Mouse (Mus musculus) lung, postnatal 10 days (tissue): Measurements from ENCODE around the gene Urb2.

Source experiments
- DNase-seq: peaks from one replicate; pipeline ENCODE4 v3.0.0; 2021

Gene Urb2

GRCm38 (mm10) chr8:124080467-124081326 lies 59.4 kb downstream of the Urb2 start:
- DNase-seq, result no peak

DNA sequence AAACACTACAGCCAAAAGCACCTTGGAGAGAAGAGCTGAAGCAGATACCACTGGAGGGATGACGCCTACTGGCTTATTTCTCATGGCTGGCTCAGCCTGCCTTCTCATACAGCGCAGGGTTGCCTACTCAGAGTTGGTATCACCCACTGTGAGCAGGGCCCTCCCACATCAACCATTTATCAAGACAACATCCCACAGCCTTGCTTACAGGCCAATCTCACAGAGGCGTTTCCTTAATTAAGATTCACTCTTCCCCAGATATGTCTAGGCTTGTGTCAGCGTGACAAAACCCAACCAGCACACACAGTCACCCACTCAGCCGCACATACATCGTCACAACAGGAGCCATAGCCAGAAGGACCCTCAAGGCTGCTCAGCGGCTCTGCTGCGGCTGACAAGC lies 61.3 kb downstream of the Urb2 start:
- no peak for DNase-seq

- no peak for DNase-seq
Observed at GRCm38 (mm10) chr8:124083611-124084010, 62.3 kb downstream of the Urb2 start.

GRCm38 (mm10) chr8:124085668-124086067 lies 64.4 kb downstream of the Urb2 start:
- DNase-seq, result no peak

DNA sequence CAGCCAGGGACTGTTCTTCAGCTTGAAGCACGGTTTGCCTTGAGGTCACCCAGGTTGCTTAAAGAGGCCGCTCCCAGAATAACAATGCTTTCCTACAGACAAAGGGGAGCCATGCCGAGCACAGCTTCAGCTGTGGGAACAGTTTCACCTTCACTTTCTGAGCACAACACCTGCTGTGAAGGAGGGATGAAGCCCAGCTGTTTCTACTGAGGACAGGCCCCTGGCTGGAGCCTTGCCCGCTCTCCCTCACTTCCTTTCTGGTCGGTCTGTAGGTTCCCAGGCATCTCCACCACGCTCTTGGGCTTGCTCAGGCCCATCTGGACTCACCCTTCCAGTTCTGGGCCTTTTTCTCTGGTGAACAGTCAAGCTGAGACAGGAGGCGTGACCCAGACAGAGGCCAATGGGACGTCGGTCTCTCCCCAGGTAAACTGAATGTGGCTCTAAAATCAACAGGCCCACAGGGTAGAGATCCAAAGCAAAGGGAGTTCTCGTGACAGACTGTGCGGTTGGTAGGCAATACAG lies 66.8 kb downstream of the Urb2 start:
- DNase-seq, result no peak

- no peak for DNase-seq
Observed at GRCm38 (mm10) chr8:124089016-124089415, 67.7 kb downstream of the Urb2 start.

DNA sequence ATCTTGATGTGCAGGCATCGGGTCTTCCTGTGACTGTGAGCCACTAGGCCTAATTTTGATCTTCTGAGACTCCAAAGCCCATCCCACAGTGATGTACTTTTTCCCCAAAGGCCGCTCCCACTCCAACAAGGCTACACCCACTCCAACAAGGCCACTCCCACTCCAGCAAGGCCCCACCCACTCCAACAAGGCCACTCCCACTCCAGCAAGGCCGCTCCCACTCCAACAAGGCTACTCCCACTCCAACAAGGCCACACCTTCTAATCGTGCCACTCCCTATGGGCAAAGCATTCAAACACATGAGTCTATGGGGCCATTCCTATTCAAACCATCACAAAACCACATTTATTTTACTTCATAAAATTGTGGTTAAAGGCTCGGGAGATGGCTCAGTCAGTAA lies 69.2 kb downstream of the Urb2 start:
- no peak for DNase-seq
